ENCODE assay signal across 8 mouse cellular contexts in the genomic region with DNA sequence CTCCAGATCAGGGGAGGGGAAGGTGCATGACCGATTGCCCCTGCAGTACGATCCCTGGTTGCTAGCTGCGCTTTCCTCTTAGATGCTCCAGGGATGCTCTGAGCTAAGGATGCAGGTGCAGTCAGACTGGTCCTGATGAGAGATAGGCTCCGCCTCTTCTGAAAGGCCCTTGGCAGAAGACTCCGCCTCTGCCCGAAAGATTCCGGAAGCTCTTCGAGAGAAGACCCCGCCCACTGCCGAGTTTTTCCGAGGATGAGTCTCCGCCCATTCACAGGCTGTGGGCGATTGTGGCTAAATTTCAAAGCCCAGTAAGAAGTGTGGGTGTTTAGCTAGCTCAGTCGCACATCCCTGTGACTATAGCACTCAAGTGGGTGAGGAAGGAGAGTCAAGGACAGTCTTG. TPM values are rescaled to one million over a fixed set of nuclear protein-coding genes. Genes with fewer than 3 reads are reported as not detected.
DNase-seq lines count a peak whose midpoint lies in the region; ATAC-seq lines count a peak whose summit lies in the region.
"Not testable (repeated sequence)": the region's sequence is repeated elsewhere in the genome, so short reads cannot be mapped to it uniquely, and the experiment has no call there.

No protein-coding gene starts in this region.

- ATAC-seq in erythroid progenitor cell, adult 5-6 weeks (replicated peaks; ENCODE audit: low FRiP score, poor library complexity, severe bottlenecking) = peak; percentile 80
- ATAC-seq in megakaryocyte, adult 5-6 weeks (ENCODE audit: poor library complexity, severe bottlenecking) = peak; percentile 70

- peak; percentile 69 for DNase-seq in brain, embryonic 18.5 days (ENCODE audit: low read depth, low spot score)
- DNase-seq in heart, adult 8-10 months (ENCODE audit: low spot score) = peak; percentile 38
- DNase-seq in kidney, adult 18-20 months = peak; percentile 57
- peak; percentile 71 to 90 for DNase-seq in left cerebral cortex, postnatal 14 days (ENCODE audit: low spot score in 2 of 2)
- peak; percentile 38 for DNase-seq in retina, postnatal 7 days (ENCODE audit: low read depth, low spot score)
- DNase-seq in thymus, postnatal 36 days = peak; percentile 40 to 58

- intact Hi-C loops in left cerebral cortex, postnatal 14 days (cut with DNase I) = not testable (repeated sequence)

RNA-seq across cellular contexts. Expression of gene Gon4l, which starts 2.6 kb away (rescaled TPM):
- 9.6 and 11.5 TPM in 2 replicates for total RNA-seq in erythroid progenitor cell, adult 5-6 weeks (2015; ENCODE audit: low replicate concordance)
- 38.6 and 38.7 TPM in 2 replicates for total RNA-seq in erythroid progenitor cell, adult 5-6 weeks (2017; ENCODE audit: low replicate concordance)
- 10 to 100 TPM; 19.6 to 20.3 (median 19.9) TPM for total RNA-seq in heart, adult 8-10 months (2022)
- 10 to 100 TPM; 41.6 to 42.3 TPM for total RNA-seq in left cerebral cortex, postnatal 14 days (2021)
- total RNA-seq in megakaryocyte, adult 5-6 weeks (2015) = 11.9 and 13.8 TPM in 2 replicates
- 25.4 and 26.1 TPM in 2 replicates for total RNA-seq in megakaryocyte, adult 5-6 weeks (2017)

RNA-seq across cellular contexts. Expression of gene Syt11, which starts 57.4 kb away (rescaled TPM):
- total RNA-seq in erythroid progenitor cell, adult 5-6 weeks (2015; ENCODE audit: low replicate concordance) = 0.36 TPM in 1 of 2 replicates, not detected in the other
- 0.39 TPM in 1 of 2 replicates, not detected in the other for total RNA-seq in erythroid progenitor cell, adult 5-6 weeks (2017; ENCODE audit: low replicate concordance)
- 1 to 10 TPM; 6.4 to 9.0 (median 7.7) TPM for total RNA-seq in heart, adult 8-10 months (2022)
- 100 to 1,000 TPM; 491 to 530 TPM for total RNA-seq in left cerebral cortex, postnatal 14 days (2021)
- total RNA-seq in megakaryocyte, adult 5-6 weeks (2015) = 0.73 and 2.0 TPM in 2 replicates
- 0.65 and 2.1 TPM in 2 replicates for total RNA-seq in megakaryocyte, adult 5-6 weeks (2017)

Comparison
In these comparisons a context has a peak if more than half of its experiments do, and no peak if none do; other contexts are left out.
1. Peak in every context shown above with its lines: DNase-seq and ATAC-seq.
2. RNA of gene Syt11, which starts 57.4 kb away (total RNA-seq): 491 to 530 TPM in left cerebral cortex, postnatal 14 days; 6.4 to 9.0 TPM in heart, adult 8-10 months, 0.65 to 2.1 TPM in megakaryocyte, adult 5-6 weeks and 0.36 to 0.39 TPM in erythroid progenitor cell, adult 5-6 weeks; every median in the first group is over 10 times any median in the second.